Mouse (Mus musculus) testis, adult 2 months (tissue): ENCODE measurements around the gene Slc25a30.

Experiments used
- CTCF ChIP-seq: fragments of 200-500 bp; IDR thresholded peaks from 2 replicates; pipeline ENCODE4 v1.5.1; 2012; ENCODE audit warnings: low read depth, mild to moderate bottlenecking, inconsistent platforms, low read length, moderate library complexity; ENCODE audit not compliant: control insufficient read depth, insufficient read depth, insufficient replicate concordance
- POLR2A ChIP-seq: fragments of 200-500 bp; IDR thresholded peaks from 2 replicates; pipeline ENCODE4 v1.6.1; 2012; ENCODE audit warnings: low read depth, mild to moderate bottlenecking, inconsistent platforms, low read length, moderate library complexity; ENCODE audit not compliant: control insufficient read depth

DNA sequence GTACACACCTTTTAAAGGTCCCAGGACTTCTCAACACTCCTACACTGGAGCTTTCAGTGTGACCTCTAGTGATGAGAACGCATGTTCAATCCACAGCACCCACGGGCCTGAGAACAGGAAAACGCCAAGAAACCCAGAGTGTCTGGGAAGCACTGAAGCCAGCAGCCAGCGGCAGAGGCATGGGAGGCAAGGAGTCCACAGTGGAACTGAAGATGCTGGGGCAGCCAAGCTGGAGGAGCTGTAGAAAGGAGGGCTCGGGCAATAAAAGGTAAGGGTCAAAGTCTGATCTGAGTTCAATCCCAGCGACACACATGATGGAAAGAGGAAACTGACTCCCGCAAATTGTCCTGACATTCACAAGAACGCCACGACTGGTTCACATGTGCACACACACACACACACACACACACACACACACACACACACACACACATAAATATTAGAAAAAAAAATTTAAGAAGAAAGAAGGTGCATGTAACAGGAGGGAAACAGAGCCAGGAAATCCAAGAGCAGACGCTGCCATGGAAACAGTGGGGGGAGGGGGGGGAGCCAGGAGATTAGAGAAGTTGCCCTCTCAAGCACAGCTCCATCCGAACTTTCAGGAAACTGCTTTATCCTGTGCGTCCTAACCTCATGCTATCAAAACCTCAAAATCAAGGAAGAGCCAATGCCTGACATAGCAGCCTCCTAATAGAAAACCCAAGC lies 46.9 kb upstream of the Slc25a30 start:
- TF ChIP-seq CTCF: no peak
- no peak; the same call in 1 of the 2 replicates for TF ChIP-seq POLR2A
